Comparison of ENCODE assay signal across 11 mouse cellular contexts in genomic region chr1:126320696-126321095, GRCm38 (mm10).
DNase-seq lines count a peak whose midpoint lies in the region.
"Had no signal": no experiment of that assay in that cellular context is flagged by ENCODE, and none has a peak within 500 bp of the region (broad histone marks: within the 10 kb centered on the region; RNA-seq: fewer than 3 reads in every experiment).

No protein-coding gene starts in this region.

- peak; percentile 41 for DNase-seq in cerebellum, adult 11-12 months
- peak; percentile 5 for DNase-seq in cerebellum, adult 8-10 months
- peak; percentile 20 to 53 for DNase-seq in cerebellum, postnatal 14 days
- no peak for DNase-seq in kidney, adult 11 months
- no peak for DNase-seq in adrenal gland, postnatal 25 days
- no peak for DNase-seq in lung, adult 18-20 months
- DNase-seq: adrenal gland, adult 2 months; adrenal gland, postnatal 36 days; gastrocnemius, adult 2 months; gastrocnemius, postnatal 25 days; kidney, adult 8-10 months had no signal

Comparison
In these comparisons a context has a peak if more than half of its experiments do, and no peak if none do; other contexts are left out.
1. DNase-seq: peak in cerebellum, adult 11-12 months (single experiment), cerebellum, adult 8-10 months (single experiment) and cerebellum, postnatal 14 days (2 of 2); none in kidney, adult 11 months (single experiment), adrenal gland, postnatal 25 days (single experiment) and lung, adult 18-20 months (0 of 2).